Mouse (Mus musculus) embryo, embryonic 10 days (tissue): ENCODE data around the gene Nptx2.

Source experiments
- DNase-seq: peaks from one replicate; pipeline ENCODE4 v3.0.0-alpha.2; 2015; ENCODE audit warnings: low spot score

Gene Nptx2

GRCm38 (mm10) chr5:144545653-144546422 lies at the start of gene Nptx2:
Nptx2 (plus strand) TSS chr5:144545902.
- DNase-seq, result peak; percentile 89

GRCm38 (mm10) chr5:144496481-144496880 lies 49.2 kb upstream of the Nptx2 start:
- DNase-seq, result no peak

GRCm38 (mm10) chr5:144504239-144504638 lies 41.5 kb upstream of the Nptx2 start:
- no peak for DNase-seq

- DNase-seq, result no peak
Measured at GRCm38 (mm10) chr5:144505731-144506130, 40.0 kb upstream of the Nptx2 start.

DNA sequence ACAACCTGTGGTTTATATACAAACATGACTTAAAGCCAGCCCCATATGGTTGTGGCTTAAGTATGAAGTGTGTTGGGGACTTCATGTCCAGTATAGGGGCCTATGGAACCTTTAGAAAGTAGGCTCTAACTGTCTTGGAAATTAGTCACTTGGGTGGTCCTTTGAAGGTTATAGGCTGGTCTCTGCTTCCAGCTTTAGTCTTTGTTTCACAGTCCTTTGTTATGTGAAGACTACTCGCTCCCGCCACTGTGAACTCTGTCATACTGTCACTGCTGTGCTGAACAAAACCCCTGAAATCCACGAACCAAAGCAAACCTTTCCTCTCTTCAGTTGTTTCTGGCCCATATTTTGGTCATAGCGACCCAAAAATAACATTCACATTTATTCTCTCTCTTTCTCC lies 39.5 kb upstream of the Nptx2 start:
- no peak for DNase-seq

- DNase-seq, result no peak
Measured at GRCm38 (mm10) chr5:144506689-144507552, 38.8 kb upstream of the Nptx2 start.

DNA sequence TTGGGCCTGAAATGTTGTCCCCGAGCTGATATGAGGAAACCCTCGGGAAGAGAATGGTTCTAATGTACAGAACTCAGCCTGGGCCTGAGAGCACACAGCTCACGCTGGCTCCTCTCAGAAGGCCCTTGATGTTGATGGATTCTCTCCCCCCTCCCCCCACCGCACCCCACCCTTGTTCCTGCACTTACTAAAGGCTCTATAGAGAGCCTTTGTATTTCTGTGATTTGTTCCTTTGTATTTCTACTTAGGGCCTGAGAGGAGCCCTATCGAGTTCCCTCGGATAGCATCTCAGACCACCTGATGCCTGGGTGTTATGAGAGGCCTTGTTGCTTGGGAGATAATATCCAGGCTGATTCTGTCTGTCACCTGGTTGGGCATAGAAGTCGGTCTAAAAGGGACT lies 36.3 kb upstream of the Nptx2 start:
- no peak for DNase-seq

GRCm38 (mm10) chr5:144514738-144515137 lies 31.0 kb upstream of the Nptx2 start:
- DNase-seq, result peak; percentile 51

GRCm38 (mm10) chr5:144515241-144515640 lies 30.5 kb upstream of the Nptx2 start:
- DNase-seq, result no peak

DNA sequence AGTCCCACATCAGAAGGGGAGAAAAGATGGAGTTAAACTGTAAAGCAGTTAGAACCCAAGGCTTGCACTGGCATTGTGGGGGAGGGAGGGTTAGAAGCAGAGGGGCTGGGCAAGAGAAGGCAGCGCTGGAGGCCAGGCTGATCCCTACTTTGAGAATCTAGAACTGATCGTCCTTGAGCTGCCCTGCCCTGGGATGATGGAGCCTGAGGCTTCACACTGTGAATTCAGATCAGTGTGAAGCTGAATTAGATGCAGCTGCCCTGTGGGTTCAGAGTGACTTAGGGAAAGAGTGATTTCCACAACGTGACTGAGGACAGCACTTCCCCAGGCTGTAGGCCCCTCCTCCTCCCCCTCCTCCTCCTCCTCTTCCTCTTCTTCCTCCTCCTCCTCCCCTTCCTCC lies 25.6 kb upstream of the Nptx2 start:
- no peak for DNase-seq

GRCm38 (mm10) chr5:144524774-144525173 lies 20.9 kb upstream of the Nptx2 start:
- no peak for DNase-seq

DNA sequence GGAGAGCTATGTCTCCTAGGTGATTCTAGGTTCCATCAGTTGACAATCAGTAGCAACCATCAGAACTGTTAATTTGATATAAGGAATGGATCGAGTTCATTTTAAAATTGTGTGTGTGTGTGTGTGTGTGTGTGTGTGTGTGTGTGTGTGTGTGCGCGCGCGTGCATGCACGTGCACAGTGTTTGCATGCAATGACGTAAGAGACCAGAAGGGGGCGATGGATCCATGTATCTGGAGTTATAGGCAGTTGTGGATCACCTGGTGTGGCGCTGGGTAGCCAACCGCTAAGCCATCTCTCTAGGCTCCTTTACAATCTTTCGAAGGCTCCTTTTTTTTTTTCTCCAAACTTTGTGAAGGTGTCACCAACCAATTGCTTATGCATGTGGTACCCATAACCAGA lies 16.6 kb upstream of the Nptx2 start:
- no peak for DNase-seq

- peak; percentile 70 for DNase-seq
Measured at GRCm38 (mm10) chr5:144542711-144543308, 2.9 kb upstream of the Nptx2 start.

GRCm38 (mm10) chr5:144546423-144546995 lies 807 bp downstream of the Nptx2 start:
- peak; percentile 36 for DNase-seq

DNA sequence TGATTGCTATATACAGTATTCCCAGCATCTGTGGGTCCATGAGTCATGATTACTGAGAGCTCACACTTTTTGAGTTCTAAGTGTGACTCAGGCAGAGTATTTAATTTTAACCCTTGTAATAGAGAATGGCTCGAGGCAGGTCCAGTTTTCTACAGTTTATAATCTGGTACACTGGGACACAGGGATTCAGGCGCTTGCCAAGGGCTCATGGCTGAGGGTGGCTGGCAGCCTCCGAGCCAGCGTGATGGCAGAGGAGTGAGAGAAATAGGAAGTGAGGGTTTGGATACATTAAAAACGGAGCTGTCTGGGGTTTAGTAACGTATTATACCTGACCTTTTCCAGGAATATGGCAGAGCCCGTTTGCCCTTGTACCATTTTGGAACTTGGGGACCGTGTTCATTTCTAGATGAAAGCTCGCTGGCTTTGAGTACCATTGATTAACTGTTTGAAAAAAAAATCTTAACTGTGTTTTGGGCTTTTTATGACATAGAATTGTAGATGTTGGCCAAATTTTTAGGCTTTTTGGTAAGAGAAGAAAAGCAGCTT lies 1.7 kb downstream of the Nptx2 start:
- no peak for DNase-seq

GRCm38 (mm10) chr5:144548079-144548631 lies 2.5 kb downstream of the Nptx2 start:
- DNase-seq, result peak; percentile 62

DNA sequence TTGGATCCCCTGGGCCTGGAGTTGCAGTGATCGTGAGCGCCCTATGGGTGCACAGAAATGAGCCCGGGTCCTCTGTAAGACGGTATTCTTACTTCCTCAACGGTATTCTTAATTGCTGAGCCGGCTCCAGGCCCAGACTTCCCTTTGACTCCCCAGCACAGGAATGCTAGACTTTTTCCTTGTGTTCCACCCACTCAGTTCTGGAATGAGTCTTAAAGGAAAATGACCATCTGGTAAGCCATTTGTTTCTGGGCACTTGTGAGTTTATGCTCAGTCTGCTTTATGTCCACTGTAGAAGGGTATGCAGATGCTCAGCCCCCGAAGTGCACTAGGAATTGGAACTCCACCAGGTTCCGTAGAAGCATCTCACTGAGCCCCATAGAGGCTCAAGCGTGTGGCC lies 4.3 kb downstream of the Nptx2 start:
- DNase-seq, result no peak

GRCm38 (mm10) chr5:144550622-144551137 lies 5.0 kb downstream of the Nptx2 start:
- no peak for DNase-seq

DNA sequence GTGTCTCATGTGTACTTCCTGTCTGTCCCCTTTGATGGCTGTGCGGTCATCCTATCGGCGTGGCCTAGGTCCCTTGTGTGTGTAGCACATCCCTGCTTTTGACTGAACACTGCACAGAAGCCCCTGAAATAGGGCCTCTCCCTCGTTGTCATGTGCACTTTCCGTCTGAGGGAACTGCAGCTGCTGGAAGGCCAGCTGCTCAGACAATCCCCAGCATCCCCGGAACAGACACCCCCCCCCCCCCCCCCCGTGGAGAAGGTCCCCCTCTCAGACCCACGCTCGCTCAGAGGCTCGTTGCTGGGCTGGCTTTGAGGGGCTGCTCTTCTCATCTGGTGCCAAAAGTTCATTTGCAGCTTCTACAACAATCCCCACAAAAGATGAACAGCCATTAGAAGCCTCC lies 11.0 kb downstream of the Nptx2 start:
- peak; percentile 42 for DNase-seq

GRCm38 (mm10) chr5:144557363-144557762 lies 11.7 kb downstream of the Nptx2 start:
- no peak for DNase-seq

DNA sequence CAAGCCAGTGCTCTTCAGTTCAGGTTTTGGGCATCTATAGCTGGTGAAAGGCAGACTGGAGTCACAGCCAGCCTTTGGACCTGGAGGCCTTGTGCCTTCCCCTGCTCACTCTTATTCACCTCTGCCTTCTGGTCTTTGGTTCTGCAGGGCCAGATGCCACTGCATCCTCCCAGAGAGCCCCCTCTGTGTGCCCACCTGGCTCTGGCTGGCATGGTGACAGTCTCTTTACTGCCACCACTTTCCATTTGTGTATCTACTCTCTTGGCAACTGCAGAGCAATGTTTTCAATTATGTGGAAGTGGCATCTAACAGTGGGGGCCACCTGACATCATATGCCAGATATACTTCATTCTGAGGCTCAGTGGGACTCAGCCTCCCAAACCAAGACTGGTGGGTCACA lies 12.8 kb downstream of the Nptx2 start:
- DNase-seq, result no peak

- no peak for DNase-seq
Measured at GRCm38 (mm10) chr5:144565739-144566138, 20.0 kb downstream of the Nptx2 start.
